Mouse (Mus musculus): Measurements from ENCODE around the gene Zfp595. TPM values are rescaled to one million over a fixed set of nuclear protein-coding genes. Genes with fewer than 3 reads are reported as not detected.
"Not testable (repeated sequence)": the region's sequence is repeated elsewhere in the genome, so short reads cannot be mapped to it uniquely, and the experiment has no call there.

The Zfp595 gene
- 0.86 and 1.2 TPM in 2 replicates for polyA plus RNA-seq (2015; fragmentation: Nextera tagmentation; extraction: Ambion mirVana)

GRCm38 (mm10) chr13:67332019-67332724 lies at the start of gene Zfp595:
Zfp595 (minus strand) TSS chr13:67332570.
- Histone ChIP-seq H3K27me3 (no peaks in the 10 kb centered on the region), H3K9ac (peak within 1 kb of the TSS; percentile 73), H3K27ac (peak within 1 kb of the TSS; percentile 69), H3K4me2 (peak within 1 kb of the TSS; percentile 78), H3K4me3 (replicated peaks) (peak within 1 kb of the TSS; percentile 70), H3K4me1 (replicated peaks) (peaks cover 17% of the 10 kb centered on the region), H3K9me3 (replicated peaks) (no peaks in the 10 kb centered on the region), H3K36me3 (no peaks in the 10 kb centered on the region)
- DNase-seq (peak; percentile 73), ATAC-seq (ENCODE audit: low read depth) (peak; percentile 91)
- WGBS (ENCODE audit: insufficient replicate concordance), result 12% methylated on average over 17 of the region's 17 CpGs

GRCm38 (mm10) chr13:67376255-67376654 lies 43.9 kb upstream of the Zfp595 start:
- H3K9me3 ChIP-seq (replicated peaks); H3K27me3 ChIP-seq; H3K36me3 ChIP-seq; H3K27ac ChIP-seq; H3K9ac ChIP-seq; ATAC-seq (ENCODE audit: low read depth); H3K4me2 ChIP-seq; DNase-seq; H3K4me3 ChIP-seq (replicated peaks); H3K4me1 ChIP-seq (replicated peaks): not testable (repeated sequence)
- 54% methylated on average over 3 of the region's 3 CpGs for WGBS (ENCODE audit: insufficient replicate concordance)

GRCm38 (mm10) chr13:67375050-67375911 lies 42.9 kb upstream of the Zfp595 start, which contains the start of the genes Gm28041 and Zfp456:
Gm28041 (minus strand) TSS chr13:67375733.
Zfp456 (minus strand) TSS chr13:67375810.
- not testable (repeated sequence) for H3K36me3 ChIP-seq; H3K27me3 ChIP-seq; H3K9me3 ChIP-seq (replicated peaks); H3K4me1 ChIP-seq (replicated peaks)
- peak within 1 kb of the TSS; percentile 64 for H3K4me3 ChIP-seq (replicated peaks)
- H3K9ac ChIP-seq, result peak within 1 kb of the TSS; percentile 69
- peak; percentile 95 for ATAC-seq (ENCODE audit: low read depth)
- DNase-seq, result peak; percentile 34
- peak within 1 kb of the TSS; percentile 39; the same call in 1 of the 2 replicates for H3K27ac ChIP-seq
- H3K4me2 ChIP-seq, result peak within 1 kb of the TSS; percentile 70
- WGBS (ENCODE audit: insufficient replicate concordance), result 11% methylated on average over 15 of the region's 15 CpGs

GRCm38 (mm10) chr13:67360131-67360744 lies 27.9 kb upstream of the Zfp595 start, which contains the start of the genes Gm28044 and Zfp953:
Gm28044 (minus strand) TSS chr13:67360536.
Zfp953 (minus strand) TSS chr13:67360605.
- Histone ChIP-seq H3K27me3 (no peaks in the 10 kb centered on the region), H3K4me1 (replicated peaks) (peaks cover 19% of the 10 kb centered on the region), H3K9me3 (replicated peaks) (no peaks in the 10 kb centered on the region), H3K9ac (peak within 1 kb of the TSS; percentile 79), H3K4me2 (peak within 1 kb of the TSS; percentile 68), H3K4me3 (replicated peaks) (peak within 1 kb of the TSS; percentile 80), H3K27ac (peak within 1 kb of the TSS; percentile 58), H3K36me3 (no peaks in the 10 kb centered on the region)
- under 1% methylated on average over 15 of the region's 15 CpGs for WGBS (ENCODE audit: insufficient replicate concordance)
- peak; percentile 84 for ATAC-seq (ENCODE audit: low read depth)
- peak; percentile 68 for DNase-seq

GRCm38 (mm10) chr13:67351854-67352253 lies 19.5 kb upstream of the Zfp595 start:
- H3K36me3 ChIP-seq, result no peaks in the 10 kb centered on the region
- no peak overlapping the region for H3K27ac ChIP-seq
- no peak overlapping the region for H3K4me2 ChIP-seq
- no peaks in the 10 kb centered on the region for H3K9me3 ChIP-seq (replicated peaks)
- H3K4me3 ChIP-seq (replicated peaks), result no peak overlapping the region
- DNase-seq, result no peak
- no peaks in the 10 kb centered on the region for H3K27me3 ChIP-seq
- ATAC-seq (ENCODE audit: low read depth), result no peak
- no peak overlapping the region for H3K9ac ChIP-seq
- H3K4me1 ChIP-seq (replicated peaks), result no peaks in the 10 kb centered on the region

GRCm38 (mm10) chr13:67343422-67343821 lies 11.1 kb upstream of the Zfp595 start:
- ATAC-seq (ENCODE audit: low read depth) (no peak), DNase-seq (no peak)
- H3K27me3 ChIP-seq, result no peaks in the 10 kb centered on the region
- H3K27ac ChIP-seq, result no peak overlapping the region
- 74% methylated on average over 2 of the region's 2 CpGs for WGBS (ENCODE audit: insufficient replicate concordance)
- no peaks in the 10 kb centered on the region for H3K9me3 ChIP-seq (replicated peaks)
- no peaks in the 10 kb centered on the region for H3K4me1 ChIP-seq (replicated peaks)
- peaks cover 21% of the 10 kb centered on the region for H3K36me3 ChIP-seq
- H3K9ac ChIP-seq, result no peak overlapping the region
- no peak overlapping the region for H3K4me3 ChIP-seq (replicated peaks)
- no peak overlapping the region for H3K4me2 ChIP-seq

GRCm38 (mm10) chr13:67332877-67333276 lies 507 bp upstream of the Zfp595 start:
- DNase-seq (no peak), ATAC-seq (ENCODE audit: low read depth) (no peak)
- WGBS (ENCODE audit: insufficient replicate concordance), result 47% methylated on average over 1 of the region's 1 CpGs
- H3K27ac ChIP-seq, result peak overlapping the region; percentile 39; the same call in 1 of the 2 replicates
- H3K27me3 ChIP-seq, result no peaks in the 10 kb centered on the region
- no peaks in the 10 kb centered on the region for H3K9me3 ChIP-seq (replicated peaks)
- peak overlapping the region; percentile 73 for H3K9ac ChIP-seq
- peak overlapping the region; percentile 70 for H3K4me3 ChIP-seq (replicated peaks)
- peaks cover 17% of the 10 kb centered on the region for H3K4me1 ChIP-seq (replicated peaks)
- peak overlapping the region; percentile 78 for H3K4me2 ChIP-seq
- H3K36me3 ChIP-seq, result no peaks in the 10 kb centered on the region

- Histone ChIP-seq H3K9me3 (replicated peaks) (no peaks in the 10 kb centered on the region), H3K4me1 (replicated peaks) (peaks cover 9% of the 10 kb centered on the region), H3K4me3 (replicated peaks) (peak overlapping the region; percentile 76), H3K27ac (no peak overlapping the region), H3K36me3 (no peaks in the 10 kb centered on the region), H3K9ac (peak overlapping the region; percentile 80; the same call in 1 of the 2 replicates), H3K27me3 (no peaks in the 10 kb centered on the region), H3K4me2 (peak overlapping the region; percentile 85)
- ATAC-seq (ENCODE audit: low read depth) (no peak), DNase-seq (no peak)
- whole genome bisulfite sequencing (ENCODE audit: insufficient replicate concordance), result 23% methylated on average over 5 of the region's 5 CpGs
Observed at GRCm38 (mm10) chr13:67306718-67307117, 25.7 kb downstream of the Zfp595 start.

GRCm38 (mm10) chr13:67305822-67306672 lies 26.3 kb downstream of the Zfp595 start, which contains the start of gene Zfp457:
Zfp457 (minus strand) TSS chr13:67306485.
- H3K36me3 ChIP-seq, result no peaks in the 10 kb centered on the region
- DNase-seq (peak; percentile 71), ATAC-seq (ENCODE audit: low read depth) (peak; percentile 96)
- peak within 1 kb of the TSS; percentile 76 for H3K4me3 ChIP-seq (replicated peaks)
- peaks cover 9% of the 10 kb centered on the region for H3K4me1 ChIP-seq (replicated peaks)
- 8% methylated on average over 16 of the region's 16 CpGs for WGBS (ENCODE audit: insufficient replicate concordance)
- H3K9ac ChIP-seq, result peak within 1 kb of the TSS; percentile 80
- H3K9me3 ChIP-seq (replicated peaks), result no peaks in the 10 kb centered on the region
- no peaks in the 10 kb centered on the region for H3K27me3 ChIP-seq
- H3K27ac ChIP-seq, result peak within 1 kb of the TSS; percentile 29; the same call in 1 of the 2 replicates
- peak within 1 kb of the TSS; percentile 85 for H3K4me2 ChIP-seq

GRCm38 (mm10) chr13:67278314-67278713 lies 54.1 kb downstream of the Zfp595 start, which contains the start of gene Zfp458:
Zfp458 (minus strand) TSS chr13:67278466.
- DNase-seq, result peak; percentile 11
- H3K27me3 ChIP-seq, result no peaks in the 10 kb centered on the region
- H3K4me1 ChIP-seq (replicated peaks), result no peaks in the 10 kb centered on the region
- no peak within 1 kb of the TSS for H3K27ac ChIP-seq
- H3K4me2 ChIP-seq, result no peak within 1 kb of the TSS
- WGBS (ENCODE audit: insufficient replicate concordance), result 35% methylated on average over 7 of the region's 7 CpGs
- no peaks in the 10 kb centered on the region for H3K36me3 ChIP-seq
- ATAC-seq (ENCODE audit: low read depth), result no peak
- no peaks in the 10 kb centered on the region for H3K9me3 ChIP-seq (replicated peaks)
- no peak within 1 kb of the TSS for H3K9ac ChIP-seq
- H3K4me3 ChIP-seq (replicated peaks), result no peak within 1 kb of the TSS
